Mouse (Mus musculus): Measurements from ENCODE around the gene Auh. TPM values are rescaled to one million over a fixed set of nuclear protein-coding genes. Genes with fewer than 3 reads are reported as not detected.

Auh gene
- polyA plus RNA-seq, 1 experiment from 2014 or later: 34.8 TPM

GRCm38 (mm10) chr13:52831037-52831757, 98.3 kb downstream of the Auh start:
- no peak overlapping the region for H3K4me2 ChIP-seq
- ATAC-seq (ENCODE audit: insufficient read depth) (peak; percentile 40), DNase-seq (no peak)
- no peaks in the 10 kb centered on the region for H3K9me3 ChIP-seq (ENCODE audit: low read depth, low read length)
- no peak overlapping the region for H3K27ac ChIP-seq (ENCODE audit: low read depth)
- H3K4me3 ChIP-seq (ENCODE audit: low read depth, low read length): no peak overlapping the region
- 58% methylated on average over 13 of the region's 13 CpGs for WGBS
- no peaks in the 10 kb centered on the region for H3K27me3 ChIP-seq (ENCODE audit: insufficient read depth, low read length)
- TF ChIP-seq CTCF (IDR thresholded peaks at IDR 0.05; ENCODE audit: low read depth): no peak
- H3K4me1 ChIP-seq (ENCODE audit: insufficient read depth): peaks cover 16% of the 10 kb centered on the region
- H3K36me3 ChIP-seq (ENCODE audit: insufficient read depth): no peaks in the 10 kb centered on the region
- H3K9ac ChIP-seq: no peak overlapping the region

GRCm38 (mm10) chr13:52828946-52829523, 100.4 kb downstream of the Auh start:
- H3K4me1 ChIP-seq (ENCODE audit: insufficient read depth): peaks cover 14% of the 10 kb centered on the region; the same call in 1 of the 2 replicates
- peak overlapping the region; percentile 48 for H3K27ac ChIP-seq (ENCODE audit: low read depth)
- TF ChIP-seq CTCF (IDR thresholded peaks at IDR 0.05; ENCODE audit: low read depth): no peak
- ATAC-seq (ENCODE audit: insufficient read depth): no peak
- no peak overlapping the region for H3K4me2 ChIP-seq
- peak; percentile 52 for DNase-seq
- 45% methylated on average over 12 of the region's 12 CpGs for WGBS
- H3K4me3 ChIP-seq (ENCODE audit: low read depth, low read length): no peak overlapping the region
- no peaks in the 10 kb centered on the region for H3K27me3 ChIP-seq (ENCODE audit: insufficient read depth, low read length)
- no peaks in the 10 kb centered on the region for H3K9me3 ChIP-seq (ENCODE audit: low read depth, low read length)
- no peaks in the 10 kb centered on the region for H3K36me3 ChIP-seq (ENCODE audit: insufficient read depth)
- H3K9ac ChIP-seq: no peak overlapping the region

- Histone ChIP-seq H3K4me1 (ENCODE audit: insufficient read depth) (peaks cover 15% of the 10 kb centered on the region), H3K9me3 (ENCODE audit: low read depth, low read length) (no peaks in the 10 kb centered on the region), H3K4me3 (ENCODE audit: low read depth, low read length) (no peak overlapping the region), H3K4me2 (no peak overlapping the region), H3K36me3 (ENCODE audit: insufficient read depth) (no peaks in the 10 kb centered on the region), H3K27me3 (ENCODE audit: insufficient read depth, low read length) (no peaks in the 10 kb centered on the region), H3K27ac (ENCODE audit: low read depth) (0 out of 2 replicates have a peak overlapping the region, but pooled peaks have one; percentile 42), H3K9ac (no peak overlapping the region)
- WGBS: 47% methylated on average over 2 of the region's 2 CpGs
- no peak for ATAC-seq (ENCODE audit: insufficient read depth)
- peak; percentile 51 for DNase-seq
- TF ChIP-seq CTCF (IDR thresholded peaks at IDR 0.05; ENCODE audit: low read depth): no peak
These were observed 101.3 kb downstream of the Auh start for GRCm38 (mm10) chr13:52828217-52828616.

GRCm38 (mm10) chr13:52826666-52827065, 102.8 kb downstream of the Auh start:
- Histone ChIP-seq H3K9ac (no peak overlapping the region), H3K4me2 (no peak overlapping the region), H3K9me3 (ENCODE audit: low read depth, low read length) (no peaks in the 10 kb centered on the region), H3K27me3 (ENCODE audit: insufficient read depth, low read length) (no peaks in the 10 kb centered on the region), H3K4me1 (ENCODE audit: insufficient read depth) (peaks cover 26% of the 10 kb centered on the region), H3K4me3 (ENCODE audit: low read depth, low read length) (no peak overlapping the region), H3K36me3 (ENCODE audit: insufficient read depth) (no peaks in the 10 kb centered on the region), H3K27ac (ENCODE audit: low read depth) (peak overlapping the region; percentile 55; the same call in 1 of the 2 replicates)
- DNase-seq (peak; percentile 76), ATAC-seq (ENCODE audit: insufficient read depth) (0 out of 2 replicates have a peak, but pooled peaks have one; percentile 43)
- no peak for TF ChIP-seq CTCF (IDR thresholded peaks at IDR 0.05; ENCODE audit: low read depth)

- no peak overlapping the region for H3K27ac ChIP-seq (ENCODE audit: low read depth)
- no peak overlapping the region for H3K4me2 ChIP-seq
- H3K9ac ChIP-seq: no peak overlapping the region
- no peaks in the 10 kb centered on the region for H3K36me3 ChIP-seq (ENCODE audit: insufficient read depth)
- 56% methylated on average over 9 of the region's 9 CpGs for WGBS
- no peaks in the 10 kb centered on the region for H3K27me3 ChIP-seq (ENCODE audit: insufficient read depth, low read length)
- no peak for ATAC-seq (ENCODE audit: insufficient read depth)
- peaks cover 38% of the 10 kb centered on the region for H3K4me1 ChIP-seq (ENCODE audit: insufficient read depth)
- DNase-seq: no peak
- TF ChIP-seq CTCF (IDR thresholded peaks at IDR 0.05; ENCODE audit: low read depth): no peak
- H3K9me3 ChIP-seq (ENCODE audit: low read depth, low read length): no peaks in the 10 kb centered on the region
- no peak overlapping the region for H3K4me3 ChIP-seq (ENCODE audit: low read depth, low read length)
These were observed 104.7 kb downstream of the Auh start for GRCm38 (mm10) chr13:52824754-52825153.

GRCm38 (mm10) chr13:52822165-52823149, 107.0 kb downstream of the Auh start:
- Histone ChIP-seq H3K9me3 (ENCODE audit: low read depth, low read length) (no peaks in the 10 kb centered on the region), H3K4me2 (peak overlapping the region; percentile 31), H3K36me3 (ENCODE audit: insufficient read depth) (no peaks in the 10 kb centered on the region), H3K27me3 (ENCODE audit: insufficient read depth, low read length) (no peaks in the 10 kb centered on the region), H3K9ac (no peak overlapping the region), H3K4me1 (ENCODE audit: insufficient read depth) (peaks cover 47% of the 10 kb centered on the region), H3K4me3 (ENCODE audit: low read depth, low read length) (no peak overlapping the region), H3K27ac (ENCODE audit: low read depth) (peak overlapping the region; percentile 76)
- peak; percentile 54 for ATAC-seq (ENCODE audit: insufficient read depth)
- 18% methylated on average over 22 of the region's 23 CpGs for WGBS
- peak; percentile 89 for DNase-seq
- no peak for TF ChIP-seq CTCF (IDR thresholded peaks at IDR 0.05; ENCODE audit: low read depth)
